Comparison of ENCODE assay signal across 12 mouse cellular contexts in genomic region chr11:85695614-85696263, GRCm38 (mm10).
DNase-seq lines count a peak whose midpoint lies in the region; ATAC-seq lines count a peak whose summit lies in the region.
"Had no signal": no experiment of that assay in that cellular context is flagged by ENCODE, and none has a peak within 500 bp of the region (broad histone marks: within the 10 kb centered on the region; RNA-seq: fewer than 3 reads in every experiment).

No protein-coding gene starts in this region.

- peak overlapping the region; percentile 18; the same call in 1 of the 2 replicates for H3K4me2 ChIP-seq in lung, embryonic 16.5 days (ENCODE audit: low read depth, low read length)
- H3K4me2 ChIP-seq in liver, embryonic 11.5 days, result peak overlapping the region; percentile 33
- no peak overlapping the region for H3K4me2 ChIP-seq in forebrain, embryonic 13.5 days

- no peak overlapping the region for H3K4me3 ChIP-seq in lung, embryonic 16.5 days (ENCODE audit: low read length)
- H3K4me3 ChIP-seq in liver, embryonic 11.5 days (ENCODE audit: low read depth, low read length), result no peak overlapping the region
- no peak overlapping the region for H3K4me3 ChIP-seq in forebrain, embryonic 13.5 days
- H3K4me3 ChIP-seq: megakaryocyte, embryonic 14.5 days had no signal

- peak overlapping the region; percentile 16; the same call in 1 of the 2 replicates for H3K9ac ChIP-seq in lung, embryonic 16.5 days (ENCODE audit: low read length)
- no peak overlapping the region for H3K9ac ChIP-seq in liver, embryonic 11.5 days (ENCODE audit: low read depth, low read length)
- no peak overlapping the region for H3K9ac ChIP-seq in forebrain, embryonic 13.5 days

- WGBS in lung, embryonic 16.5 days, result 34% methylated on average over 16 of the region's 16 CpGs
- WGBS in liver, embryonic 11.5 days, result 70% methylated on average over 16 of the region's 16 CpGs
- WGBS in forebrain, embryonic 13.5 days, result 78% methylated on average over 16 of the region's 16 CpGs

- 0 out of 2 replicates have a peak, but pooled peaks have one; percentile 8 for ATAC-seq in lung, embryonic 16.5 days (ENCODE audit: low read depth)
- peak; percentile 36; the same call in 1 of the 2 replicates for ATAC-seq in liver, embryonic 11.5 days (replicated peaks; ENCODE audit: low FRiP score)
- ATAC-seq in granulocyte monocyte progenitor cell, adult 5-6 weeks (replicated peaks; ENCODE audit: poor library complexity, severe bottlenecking), result no peak
- no peak for ATAC-seq in forebrain, embryonic 13.5 days

- peak overlapping the region; percentile 84 for H3K27ac ChIP-seq in lung, embryonic 16.5 days (ENCODE audit: low read length)
- peak overlapping the region; percentile 46 for H3K27ac ChIP-seq in liver, embryonic 11.5 days (ENCODE audit: low read depth, low read length)
- no peak overlapping the region for H3K27ac ChIP-seq in forebrain, embryonic 13.5 days

- DNase-seq in lung, postnatal 14 days, result no peak
- DNase-seq in kidney, adult 9 months, result peak; percentile 68
- no peak for DNase-seq in liver, embryonic 11.5 days (ENCODE audit: low spot score)
- no peak for DNase-seq in natural killer cell, adult 2 months (ENCODE audit: low spot score in 2 of 2)
- DNase-seq: adrenal gland, adult 2 months; cerebellum, adult 11-12 months; right cerebral cortex, postnatal 4 days; thymus, postnatal 36 days had no signal

- no peaks in the 10 kb centered on the region for H3K36me3 ChIP-seq in lung, embryonic 16.5 days (ENCODE audit: control insufficient read depth, insufficient read depth, low read length)
- no peaks in the 10 kb centered on the region for H3K36me3 ChIP-seq in liver, embryonic 11.5 days (ENCODE audit: control insufficient read depth, insufficient read depth, low read length)
- no peaks in the 10 kb centered on the region for H3K36me3 ChIP-seq in forebrain, embryonic 13.5 days (ENCODE audit: poor library complexity, severe bottlenecking)

- H3K27me3 ChIP-seq in lung, embryonic 16.5 days (ENCODE audit: control insufficient read depth, insufficient read depth, low read depth, low read length), result no peaks in the 10 kb centered on the region
- no peaks in the 10 kb centered on the region for H3K27me3 ChIP-seq in liver, embryonic 11.5 days (replicated peaks; ENCODE audit: control insufficient read depth, insufficient read depth, low read length)
- H3K27me3 ChIP-seq in forebrain, embryonic 13.5 days, result peaks cover 39% of the 10 kb centered on the region; the same call in 1 of the 2 replicates

- no peaks in the 10 kb centered on the region for H3K9me3 ChIP-seq in lung, embryonic 16.5 days (ENCODE audit: control insufficient read depth, low read length)
- no peaks in the 10 kb centered on the region for H3K9me3 ChIP-seq in liver, embryonic 11.5 days (ENCODE audit: control insufficient read depth, low read length)
- no peaks in the 10 kb centered on the region for H3K9me3 ChIP-seq in forebrain, embryonic 13.5 days (replicated peaks)
- H3K9me3 ChIP-seq: megakaryocyte, embryonic 14.5 days had no signal

- H3K4me1 ChIP-seq in lung, embryonic 16.5 days (replicated peaks; ENCODE audit: control insufficient read depth, insufficient read depth, low read length), result peaks cover 43% of the 10 kb centered on the region
- H3K4me1 ChIP-seq in liver, embryonic 11.5 days (replicated peaks; ENCODE audit: control insufficient read depth, insufficient read depth, low read length), result peaks cover 25% of the 10 kb centered on the region
- H3K4me1 ChIP-seq in forebrain, embryonic 13.5 days, result peaks cover 10% of the 10 kb centered on the region

Comparison
In these comparisons a context has a peak if more than half of its experiments do, and no peak if none do; other contexts are left out.
1. ATAC-seq: peak in lung, embryonic 16.5 days (single experiment) and liver, embryonic 11.5 days (single experiment); none in granulocyte monocyte progenitor cell, adult 5-6 weeks (single experiment) and forebrain, embryonic 13.5 days (single experiment).